Mouse (Mus musculus) embryonic facial prominence, embryonic 13.5 days (tissue): Measurements from ENCODE around the gene Olfr969. TPM values are rescaled to one million over a fixed set of nuclear protein-coding genes. Genes with fewer than 3 reads are reported as not detected.
"Not testable (repeated sequence)": the region's sequence is repeated elsewhere in the genome, so short reads cannot be mapped to it uniquely, and the experiment has no call there.

Experiments used
- ATAC-seq: fragments of 200-750 bp; cut with Nextera tagmentation; 2 replicates; pipeline ENCODE4 v1.8.0; 2017; ENCODE audit warnings: low read depth; ENCODE audit not compliant: insufficient number of reproducible peaks, insufficient read depth, low FRiP score, low TSS enrichment
- H3K27ac ChIP-seq: fragments of 300-500 bp; sonication (generic); 2 replicates; pipeline ENCODE4 v1.5.1; 2015; ENCODE audit warnings: moderate library complexity, mild to moderate bottlenecking, inconsistent platforms
- H3K27me3 ChIP-seq: fragments of 300-500 bp; sonication (generic); 2 replicates; pipeline ENCODE4 v1.6.1; 2015; ENCODE audit warnings: mild to moderate bottlenecking, inconsistent platforms
- H3K36me3 ChIP-seq: fragments of 300-500 bp; sonication (generic); 2 replicates; pipeline ENCODE4 v1.6.1; 2015; ENCODE audit warnings: mild to moderate bottlenecking, inconsistent platforms
- H3K4me1 ChIP-seq: fragments of 300-500 bp; sonication (generic); 2 replicates; pipeline ENCODE4 v1.6.1; 2015; ENCODE audit warnings: inconsistent platforms
- H3K4me2 ChIP-seq: fragments of 300-500 bp; sonication (generic); 2 replicates; pipeline ENCODE4 v1.6.1; 2015; ENCODE audit warnings: moderate library complexity, mild to moderate bottlenecking, inconsistent platforms
- H3K4me3 ChIP-seq: fragments of 300-500 bp; sonication (generic); 2 replicates; pipeline ENCODE4 v1.5.1; 2015; ENCODE audit warnings: mild to moderate bottlenecking, inconsistent platforms
- H3K9ac ChIP-seq: fragments of 300-500 bp; sonication (generic); 2 replicates; pipeline ENCODE4 v1.6.1; 2015; ENCODE audit warnings: mild to moderate bottlenecking, inconsistent platforms
- H3K9me3 ChIP-seq: fragments of 300-500 bp; sonication (generic); 2 replicates; pipeline ENCODE4 v1.6.1; 2016; ENCODE audit warnings: inconsistent platforms
- WGBS: fragments of 180-500 bp; shearing (Covaris S2); methylation state at CpG from one replicate; pipeline ENCODE4 v1.1.7; 2015; ENCODE audit warnings: mixed read lengths; 5-methylcytosine and 5-hydroxymethylcytosine counted together
- polyA plus RNA-seq: library from polyadenylated mRNA; unstranded; fragments of >200 nt; fragmentation: Nextera tagmentation; extraction: Ambion mirVana; gene quantifications from 2 replicates; pipeline ENCODE4 v1.2.1, GENCODE M21; 2015

Gene Olfr969
- polyA plus RNA-seq, result not detected in 2 replicates

DNA sequence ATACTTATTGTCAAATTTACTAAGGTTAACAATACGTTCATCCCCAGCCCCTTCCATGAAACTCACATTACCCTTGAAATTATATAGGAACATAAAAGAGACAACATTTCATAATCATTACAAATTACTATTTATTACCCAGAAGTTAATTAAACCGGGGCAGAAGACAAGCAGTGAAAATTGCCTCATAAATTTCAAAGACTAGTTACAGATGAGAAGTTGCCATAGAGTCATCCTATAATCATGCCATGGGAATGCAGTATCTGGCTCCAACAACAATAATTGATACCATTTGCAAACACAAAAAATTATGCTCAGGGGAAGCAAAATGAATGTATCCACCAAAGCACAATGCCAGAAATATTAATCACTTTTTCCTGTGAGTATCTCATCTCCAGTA lies at the start of gene Olfr969:
Gene Olfr969 (plus strand): TSS at position 388 of the 400 bp plus-strand sequence.
- H3K4me3 ChIP-seq, result no peak within 1 kb of the TSS
- ATAC-seq, result no peak
- H3K27me3 ChIP-seq, result no peaks in the 10 kb centered on the region
- H3K4me1 ChIP-seq, result no peaks in the 10 kb centered on the region
- H3K9me3 ChIP-seq, result no peaks in the 10 kb centered on the region
- no peak within 1 kb of the TSS for H3K4me2 ChIP-seq
- WGBS, result 56% methylated on average over 2 of the region's 2 CpGs
- no peak within 1 kb of the TSS for H3K9ac ChIP-seq
- no peak within 1 kb of the TSS for H3K27ac ChIP-seq
- H3K36me3 ChIP-seq, result no peaks in the 10 kb centered on the region

DNA sequence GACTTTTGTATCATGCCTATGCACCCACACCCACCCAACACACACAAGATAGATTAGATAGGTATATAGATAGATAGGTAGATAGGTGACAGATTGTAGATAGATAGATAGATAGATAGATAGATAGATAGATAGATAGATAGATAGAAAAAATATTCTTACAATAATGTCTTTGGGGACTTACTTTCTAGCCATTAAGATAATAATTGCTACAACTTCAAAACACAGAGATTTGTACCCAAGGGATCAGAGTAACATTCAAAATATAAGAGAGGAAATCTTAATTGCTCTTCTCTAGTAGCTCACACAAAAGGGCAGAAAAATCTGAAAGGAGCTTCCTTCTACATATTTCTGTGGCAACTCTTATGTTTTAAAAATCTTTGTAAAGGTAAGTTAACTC lies 44.8 kb upstream of the Olfr969 start, which contains the start of gene Olfr967:
Gene Olfr967 (plus strand): TSS at position 301 of the 400 bp plus-strand sequence.
- no peak for ATAC-seq
- Histone ChIP-seq H3K9ac (no peak within 1 kb of the TSS), H3K4me1 (no peaks in the 10 kb centered on the region), H3K9me3 (no peaks in the 10 kb centered on the region), H3K4me2 (no peak within 1 kb of the TSS), H3K27ac (no peak within 1 kb of the TSS), H3K36me3 (no peaks in the 10 kb centered on the region), H3K4me3 (no peak within 1 kb of the TSS), H3K27me3 (no peaks in the 10 kb centered on the region)

DNA sequence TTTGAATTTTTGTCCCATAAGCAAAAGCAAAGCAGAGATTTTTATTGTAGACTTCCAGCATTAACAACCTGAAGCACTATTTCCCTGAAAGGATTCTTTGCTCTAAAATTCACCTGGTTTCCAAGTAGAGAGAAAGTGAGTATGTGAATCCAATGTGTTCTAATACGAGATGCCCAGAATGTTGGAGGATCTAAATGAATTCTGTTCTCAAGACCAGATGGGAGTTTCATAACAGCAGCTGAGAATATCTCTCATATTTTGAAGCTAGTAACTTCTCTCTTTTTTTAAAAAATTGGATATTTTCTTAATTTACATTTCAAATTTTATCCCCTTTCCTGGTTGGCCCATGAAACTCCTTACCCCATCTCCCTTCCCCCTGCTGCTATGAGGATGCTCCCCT lies 44.3 kb upstream of the Olfr969 start:
- Histone ChIP-seq H3K9ac (no peak overlapping the region), H3K27me3 (no peaks in the 10 kb centered on the region), H3K4me3 (no peak overlapping the region), H3K4me2 (no peak overlapping the region), H3K4me1 (no peaks in the 10 kb centered on the region), H3K27ac (no peak overlapping the region), H3K9me3 (no peaks in the 10 kb centered on the region), H3K36me3 (no peaks in the 10 kb centered on the region)
- 83% methylated on average over 1 of the region's 1 CpGs for WGBS
- ATAC-seq, result no peak

DNA sequence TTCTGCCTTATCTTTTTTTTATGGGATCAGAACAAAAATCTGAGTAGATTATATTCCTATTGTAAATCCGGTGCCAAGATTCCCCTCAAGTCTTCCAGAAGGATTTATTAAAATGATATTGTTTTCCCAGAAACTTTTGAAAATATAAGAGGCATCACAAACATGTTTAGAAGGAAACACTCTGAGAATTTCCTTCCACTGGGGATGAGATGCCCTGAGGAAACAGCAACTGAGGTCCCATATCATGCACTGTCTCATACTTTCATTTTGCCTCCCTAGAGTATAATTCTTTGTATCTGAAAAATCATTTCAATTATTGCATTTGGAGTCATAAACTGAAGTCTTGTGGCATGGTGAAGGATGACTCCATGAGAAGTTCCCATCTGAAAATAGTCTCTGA lies 7.6 kb upstream of the Olfr969 start, which contains the start of gene Olfr968:
Gene Olfr968 (minus strand): TSS at position 101 of the 400 bp plus-strand sequence.
- no peaks in the 10 kb centered on the region for H3K9me3 ChIP-seq
- H3K36me3 ChIP-seq, result no peaks in the 10 kb centered on the region
- ATAC-seq, result no peak
- H3K4me3 ChIP-seq, result no peak within 1 kb of the TSS
- H3K4me1 ChIP-seq, result no peaks in the 10 kb centered on the region
- WGBS, result 81% methylated on average over 1 of the region's 1 CpGs
- H3K27me3 ChIP-seq, result no peaks in the 10 kb centered on the region
- no peak within 1 kb of the TSS for H3K27ac ChIP-seq
- no peak within 1 kb of the TSS for H3K4me2 ChIP-seq
- H3K9ac ChIP-seq, result no peak within 1 kb of the TSS

DNA sequence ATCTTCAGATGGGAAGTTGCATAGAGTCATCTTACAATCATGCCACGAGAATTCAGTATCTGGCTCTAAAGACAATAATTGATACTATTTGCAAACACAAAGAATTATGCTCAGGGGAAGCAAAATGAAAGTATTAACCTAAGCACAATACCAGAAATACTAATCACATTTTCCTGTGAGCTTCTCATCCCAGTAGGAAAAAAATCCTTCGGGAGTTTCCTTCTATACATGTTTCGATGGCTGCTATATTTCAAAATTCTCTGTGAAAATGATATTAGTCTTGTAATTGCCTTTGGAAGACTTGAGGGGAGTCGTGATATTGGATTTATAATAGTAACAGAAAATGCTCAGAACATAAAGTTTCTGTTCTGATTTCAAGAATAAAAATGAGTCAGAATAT lies 17.8 kb downstream of the Olfr969 start, which contains the start of gene Olfr970:
Gene Olfr970 (plus strand): TSS at position 301 of the 400 bp plus-strand sequence.
- H3K9me3 ChIP-seq, result no peaks in the 10 kb centered on the region
- H3K4me2 ChIP-seq, result no peak within 1 kb of the TSS
- H3K27me3 ChIP-seq, result no peaks in the 10 kb centered on the region
- H3K36me3 ChIP-seq, result no peaks in the 10 kb centered on the region
- no peak within 1 kb of the TSS for H3K9ac ChIP-seq
- no peak for ATAC-seq
- no peaks in the 10 kb centered on the region for H3K4me1 ChIP-seq
- H3K27ac ChIP-seq, result no peak within 1 kb of the TSS
- no peak within 1 kb of the TSS for H3K4me3 ChIP-seq
- 72% methylated on average over 4 of the region's 4 CpGs for WGBS

DNA sequence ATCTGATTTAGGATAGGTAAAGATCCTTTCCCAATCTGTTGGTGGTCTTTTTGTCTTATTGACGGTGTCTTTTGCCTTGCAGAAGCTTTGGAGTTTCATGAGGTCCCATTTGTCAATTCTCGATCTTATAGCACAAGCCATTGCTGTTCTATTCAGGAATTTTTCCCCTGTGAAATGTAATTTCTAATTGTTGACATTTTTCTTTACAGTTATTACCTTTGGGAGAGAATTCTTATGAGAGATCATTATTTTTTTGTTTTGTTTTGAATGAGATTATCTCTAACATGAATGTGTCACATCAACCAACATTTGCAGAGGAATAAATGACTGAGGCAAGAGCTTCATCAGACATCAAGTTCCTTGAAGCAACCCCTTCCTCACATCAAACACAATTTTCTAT lies 45.8 kb downstream of the Olfr969 start, which contains the start of gene Olfr971:
Gene Olfr971 (plus strand): TSS at position 301 of the 400 bp plus-strand sequence.
- H3K4me2 ChIP-seq, H3K4me1 ChIP-seq, H3K9me3 ChIP-seq, H3K36me3 ChIP-seq, H3K9ac ChIP-seq, H3K4me3 ChIP-seq, H3K27ac ChIP-seq, H3K27me3 ChIP-seq, ATAC-seq: not testable (repeated sequence)
- WGBS, result 92% methylated on average over 2 of the region's 2 CpGs

Other genes starting within 250 kb of the Olfr969 start
- gene Olfr958, start 236.9 kb upstream of the Olfr969 start, polyA plus RNA-seq, result not detected in 2 replicates
- 0.06 TPM in 1 of 2 replicates, not detected in the other for gene Olfr959, start 215.4 kb upstream of the Olfr969 start, polyA plus RNA-seq
- 50.9 and 54.9 TPM in 2 replicates for gene AW551984, start 186.5 kb upstream of the Olfr969 start, polyA plus RNA-seq
- gene Olfr148, start 180.3 kb upstream of the Olfr969 start, polyA plus RNA-seq, result not detected in 2 replicates
- not detected in 2 replicates for gene Olfr960, start 169.6 kb upstream of the Olfr969 start, polyA plus RNA-seq
- gene Olfr961, start 145.9 kb upstream of the Olfr969 start, polyA plus RNA-seq, result not detected in 2 replicates
- gene Olfr963, start 123.7 kb upstream of the Olfr969 start, polyA plus RNA-seq, result not detected in 2 replicates
- not detected in 2 replicates for gene Olfr149, start 83.8 kb upstream of the Olfr969 start, polyA plus RNA-seq
- gene Olfr965, start 79.6 kb upstream of the Olfr969 start, polyA plus RNA-seq, result not detected in 2 replicates
- not detected in 2 replicates for gene Olfr150, start 60.0 kb upstream of the Olfr969 start, polyA plus RNA-seq
- not detected in 2 replicates for gene Olfr967, start 44.7 kb upstream of the Olfr969 start, polyA plus RNA-seq
- gene Olfr968, start 7.7 kb upstream of the Olfr969 start, polyA plus RNA-seq, result not detected in 2 replicates
- gene Olfr970, start 17.9 kb downstream of the Olfr969 start, polyA plus RNA-seq, result not detected in 2 replicates
- gene Olfr971, start 45.9 kb downstream of the Olfr969 start, polyA plus RNA-seq, result not detected in 2 replicates
- gene Olfr972, start 75.5 kb downstream of the Olfr969 start, polyA plus RNA-seq, result not detected in 2 replicates
- gene Olfr229, start 116.4 kb downstream of the Olfr969 start, polyA plus RNA-seq, result not detected in 2 replicates
- gene Olfr974, start 146.6 kb downstream of the Olfr969 start, polyA plus RNA-seq, result 0.25 TPM in 1 of 2 replicates, not detected in the other
- gene Olfr975, start 161.1 kb downstream of the Olfr969 start, polyA plus RNA-seq, result not detected in 2 replicates
- gene Olfr976, start 170.2 kb downstream of the Olfr969 start, polyA plus RNA-seq, result not detected in 2 replicates
- gene Olfr978, start 201.2 kb downstream of the Olfr969 start, polyA plus RNA-seq, result not detected in 2 replicates
- gene Olfr979, start 212.5 kb downstream of the Olfr969 start, polyA plus RNA-seq, result not detected in 2 replicates
- gene Olfr980, start 218.6 kb downstream of the Olfr969 start, polyA plus RNA-seq, result not detected in 2 replicates
- gene Olfr981, start 230.5 kb downstream of the Olfr969 start, polyA plus RNA-seq, result not detected in 2 replicates